Mouse (Mus musculus) c-Kit-positive CD71-negative TER-119-negative erythroid progenitor cells, embryonic 14.5 days (primary cell): ENCODE data around the gene Nkx1-2.

ENCODE experiments used
- DNase-seq: peaks from one replicate; pipeline ENCODE4 v3.0.0-alpha.2; 2013; ENCODE audit warnings: low read depth

Nkx1-2 gene

DNA sequence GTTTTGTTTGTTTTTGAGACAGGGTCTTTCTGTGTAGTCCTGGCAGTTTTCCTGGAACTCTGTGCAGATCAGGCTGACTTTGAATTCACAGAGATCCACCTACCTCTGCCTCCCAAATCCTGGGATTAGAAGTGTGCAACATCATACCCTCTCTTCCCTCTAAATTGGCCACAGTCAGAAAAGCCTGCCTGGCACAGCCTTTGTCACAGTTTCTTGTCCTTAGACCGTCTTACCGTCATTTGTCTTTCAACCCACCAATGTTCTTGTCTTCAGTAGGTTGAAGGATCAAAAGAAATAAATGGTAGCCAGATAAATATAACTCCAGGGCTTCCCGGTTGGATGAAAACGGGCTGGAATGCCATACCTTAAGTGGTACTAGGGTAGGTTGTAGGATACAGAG lies 5.3 kb upstream of the Nkx1-2 start:
- no peak for DNase-seq

DNA sequence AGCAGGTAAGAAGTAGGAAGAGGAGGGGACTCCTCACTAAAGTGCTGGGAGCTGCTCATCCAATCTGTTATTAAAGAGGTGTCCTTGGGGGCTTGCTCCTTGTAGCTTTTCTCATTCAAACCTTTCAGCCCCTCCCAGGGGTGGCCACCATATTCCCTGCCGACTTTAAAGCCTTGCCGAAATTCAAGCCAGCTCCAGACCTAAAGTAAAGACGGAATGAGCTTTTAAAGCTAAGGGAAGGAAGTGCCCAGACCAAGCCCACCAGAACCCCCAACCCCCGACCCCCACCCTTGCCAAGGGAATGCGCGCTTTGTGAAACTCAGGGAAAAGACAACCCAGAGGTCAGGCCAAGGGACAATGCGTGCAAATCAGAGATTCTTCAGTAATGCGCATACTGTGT lies 1.5 kb upstream of the Nkx1-2 start:
- DNase-seq: no peak

DNA sequence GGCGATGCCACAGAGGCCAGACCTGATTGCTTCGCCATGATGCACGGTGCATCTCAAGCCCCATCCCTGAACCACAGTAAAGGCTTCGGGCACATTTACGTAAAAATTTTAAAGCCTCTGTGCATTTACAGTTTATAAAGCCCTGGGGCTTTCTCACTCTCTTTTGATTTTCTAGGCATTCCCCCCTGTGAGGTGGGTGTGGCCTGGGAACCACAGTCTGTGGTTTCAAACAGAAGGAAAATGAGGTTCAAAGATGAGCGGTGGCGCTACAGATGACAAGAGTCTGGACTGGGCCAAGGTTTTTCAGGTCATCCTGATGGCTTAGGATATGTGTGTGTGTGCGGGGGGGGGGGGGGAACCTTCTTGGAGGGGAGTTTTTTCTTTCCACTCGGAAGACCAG lies 589 bp upstream of the Nkx1-2 start:
- DNase-seq: no peak

DNA sequence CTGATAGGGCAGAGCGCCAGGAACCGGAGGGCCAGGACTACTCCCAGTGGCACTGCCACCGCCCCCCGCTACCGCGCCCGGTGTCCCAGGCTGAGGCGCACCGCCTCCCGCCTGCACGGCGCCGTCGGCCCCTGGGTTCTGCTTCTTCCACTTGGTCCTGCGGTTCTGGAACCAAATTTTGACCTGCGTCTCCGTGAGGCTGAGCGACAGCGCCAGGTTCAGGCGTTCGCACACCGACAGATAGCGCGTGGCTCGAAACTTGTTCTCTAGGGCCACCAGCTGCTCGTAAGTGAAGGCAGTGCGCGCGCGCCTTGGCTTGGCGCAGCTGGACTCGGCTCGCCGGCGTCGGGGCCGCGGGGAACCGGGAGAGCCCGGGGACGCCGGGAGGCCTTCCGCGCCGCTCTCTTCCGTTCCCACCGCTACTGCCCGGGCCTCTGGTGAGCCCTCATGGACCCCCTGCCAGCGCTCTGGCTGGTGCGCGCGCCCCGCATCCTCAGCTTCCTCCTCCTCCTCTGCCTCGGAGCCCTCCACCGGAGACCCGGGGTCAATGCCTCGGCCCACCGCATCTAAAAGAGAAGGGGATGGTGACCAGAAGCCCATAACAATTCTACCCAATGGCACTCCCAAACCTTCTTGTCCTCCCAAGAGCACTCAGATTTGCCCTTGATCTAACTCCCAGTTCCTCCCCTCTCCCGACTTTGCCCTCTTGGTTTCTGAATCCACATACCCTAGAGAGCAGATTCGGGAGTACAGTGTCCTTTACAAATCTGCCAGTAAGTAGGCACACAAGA lies 2.0 kb downstream of the Nkx1-2 start:
- DNase-seq: no peak

DNA sequence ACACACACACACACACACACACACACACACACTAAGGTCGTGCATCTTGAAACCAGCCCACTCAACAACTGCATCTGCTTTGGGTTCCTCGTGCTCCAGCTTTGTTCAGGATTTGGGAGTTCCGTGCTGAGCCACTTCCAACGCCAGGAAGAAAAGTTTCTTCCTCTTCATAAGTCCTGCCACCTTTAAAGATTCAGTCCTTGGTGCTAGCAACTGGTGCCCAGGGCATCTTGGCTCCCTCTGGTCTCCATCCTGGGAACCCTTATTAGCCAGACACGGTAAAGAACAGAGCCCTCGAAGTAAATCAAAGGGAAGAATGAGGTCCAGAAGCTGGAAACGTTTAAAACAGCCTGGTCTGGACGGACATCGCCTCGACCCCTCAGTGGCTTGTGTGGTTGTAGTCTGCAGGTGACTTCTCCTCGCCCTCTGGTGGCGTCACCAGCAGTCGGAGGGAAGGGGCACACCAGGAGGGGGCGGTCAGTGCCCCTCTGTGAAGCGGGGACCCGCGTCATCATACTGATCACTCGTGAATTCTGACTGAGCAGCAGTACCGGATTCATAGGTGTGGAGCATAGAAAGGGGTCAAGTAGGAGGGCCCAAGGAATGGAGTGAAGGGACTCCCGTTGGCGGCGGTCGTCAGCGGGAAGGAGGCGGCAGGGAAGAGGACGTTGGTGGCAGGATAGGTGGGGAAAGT lies 2.7 kb downstream of the Nkx1-2 start:
- DNase-seq: no peak

DNA sequence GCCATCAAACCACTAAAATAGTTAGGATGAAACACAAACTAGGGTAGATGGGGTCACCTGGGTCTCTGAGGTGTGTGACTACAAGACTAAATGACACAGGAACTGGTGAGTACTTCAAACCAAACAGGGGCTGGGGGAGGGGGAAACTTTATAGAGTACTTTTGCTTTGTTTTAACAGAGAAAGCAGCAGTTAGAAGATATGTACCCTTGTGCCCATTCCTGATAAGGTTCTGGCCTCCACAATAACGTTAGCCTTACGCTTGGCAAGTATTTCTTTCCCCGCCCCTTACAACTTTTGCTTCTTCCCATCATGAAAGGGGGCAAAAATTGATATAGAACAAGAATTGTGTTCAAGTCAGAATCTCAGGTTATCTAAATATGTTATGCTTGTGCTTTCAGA lies 3.6 kb downstream of the Nkx1-2 start:
- DNase-seq: no peak

DNA sequence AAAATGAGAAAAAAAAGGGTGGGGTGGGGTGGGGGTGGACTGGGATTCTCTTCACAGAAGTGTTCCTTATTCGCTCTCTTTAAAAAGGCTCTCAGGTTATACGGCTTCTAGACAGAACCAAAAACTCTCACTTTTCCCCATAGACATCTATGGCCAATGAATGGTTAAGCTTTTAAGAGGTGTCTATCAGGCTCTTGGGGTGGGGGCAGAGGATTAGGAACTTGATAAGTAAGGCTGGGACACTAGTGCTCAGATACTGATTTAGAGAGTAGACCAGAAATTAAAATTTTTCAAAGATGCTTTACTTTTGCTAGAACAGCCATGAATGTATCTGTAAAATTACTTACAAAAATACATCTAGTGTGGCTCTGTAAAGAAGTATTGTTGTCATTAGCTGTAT lies 5.1 kb downstream of the Nkx1-2 start:
- DNase-seq: no peak

DNA sequence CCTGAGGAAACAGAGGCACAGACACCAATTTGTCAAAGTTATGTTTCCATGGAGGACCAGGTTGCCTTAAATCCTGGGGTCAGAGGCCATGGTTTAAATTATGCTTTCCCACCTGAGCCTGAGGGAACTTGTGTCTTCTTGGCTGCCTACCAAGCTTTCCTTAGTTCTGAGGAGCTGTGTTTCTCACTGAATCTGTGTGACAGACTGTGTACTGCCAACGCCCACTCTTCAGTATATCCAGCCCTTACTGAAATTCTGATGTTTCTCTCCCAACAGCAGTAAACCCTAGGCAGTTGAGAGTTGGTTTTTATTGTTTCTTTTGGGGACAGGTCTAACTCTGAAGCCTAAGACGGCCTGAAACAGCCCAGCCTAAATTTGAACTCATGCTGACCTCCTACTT lies 5.7 kb downstream of the Nkx1-2 start:
- no peak for DNase-seq

DNA sequence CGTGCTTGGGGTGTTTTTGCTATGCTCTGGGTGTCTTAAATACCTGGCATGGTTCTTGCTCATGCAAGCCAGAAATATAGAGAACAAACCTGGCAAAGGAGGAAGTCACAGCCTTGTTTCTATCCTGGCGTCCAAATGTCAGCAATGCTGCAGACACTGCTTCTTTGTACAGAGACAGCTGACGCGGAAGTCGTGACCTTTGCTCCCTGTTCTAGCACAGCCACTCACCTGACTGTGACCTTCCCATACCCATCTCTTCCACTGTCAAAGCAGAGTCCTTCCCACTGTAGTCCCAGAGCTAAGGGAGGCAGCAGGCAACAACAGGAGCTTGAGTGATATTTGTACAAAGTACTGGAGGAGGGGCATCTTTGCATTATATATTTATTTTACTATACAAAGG lies 9.8 kb downstream of the Nkx1-2 start:
- DNase-seq: no peak

DNA sequence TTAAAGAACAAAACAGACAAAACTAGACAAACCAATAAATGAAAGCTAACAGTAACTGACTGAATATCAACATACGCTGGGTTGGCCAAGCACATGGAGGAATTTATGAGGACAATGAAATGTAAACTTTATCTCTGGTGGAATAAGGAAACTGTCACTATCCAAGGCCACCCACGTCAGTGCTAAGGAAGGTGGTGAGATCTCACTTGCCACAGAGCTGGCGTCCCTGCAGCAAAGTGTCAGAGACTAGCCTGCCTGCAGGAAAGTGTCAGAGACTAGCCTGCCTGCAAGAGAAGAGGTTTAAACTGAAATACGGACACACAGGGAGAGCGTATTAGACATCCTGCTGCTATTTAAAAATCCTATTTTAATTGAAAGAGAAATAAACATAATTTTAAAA lies 12.3 kb downstream of the Nkx1-2 start:
- DNase-seq: no peak

DNA sequence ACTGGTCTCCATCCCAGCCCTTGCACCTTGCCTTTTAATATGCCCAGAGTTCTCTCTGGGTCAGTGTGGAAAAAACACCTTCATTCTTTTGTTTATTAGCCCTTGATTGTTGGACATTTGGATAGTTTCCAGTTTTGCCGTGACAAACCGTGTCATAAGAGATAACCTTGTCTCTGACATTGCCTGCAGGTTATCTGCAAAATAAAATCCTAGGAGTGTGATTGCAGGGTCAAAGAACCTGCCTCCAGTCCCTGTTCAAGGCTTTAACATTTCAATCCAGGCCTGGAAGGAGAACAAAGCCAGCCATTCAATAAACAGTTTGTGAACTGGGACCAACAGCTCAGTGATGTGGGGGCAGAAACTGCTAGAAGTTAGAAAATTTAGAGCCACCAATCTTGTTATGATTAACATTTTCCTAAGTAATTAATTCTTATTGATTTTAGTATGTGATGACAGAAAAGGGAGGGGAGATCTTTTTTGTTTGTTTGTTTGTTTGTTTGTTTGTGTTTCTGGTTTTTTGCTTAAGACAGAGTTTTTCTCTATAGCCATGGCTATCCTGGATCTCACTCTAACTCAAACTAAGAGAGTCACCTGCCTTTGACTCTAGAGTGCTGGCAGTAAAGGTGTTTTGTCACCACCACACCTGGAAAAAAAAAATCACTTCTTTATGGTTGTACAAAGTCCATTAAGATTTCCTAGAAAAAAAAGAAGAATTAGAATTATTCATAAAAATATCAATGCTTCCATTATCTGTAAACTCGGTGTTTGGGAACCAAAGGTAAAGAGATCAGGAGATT lies 13.5 kb downstream of the Nkx1-2 start:
- DNase-seq: no peak

DNA sequence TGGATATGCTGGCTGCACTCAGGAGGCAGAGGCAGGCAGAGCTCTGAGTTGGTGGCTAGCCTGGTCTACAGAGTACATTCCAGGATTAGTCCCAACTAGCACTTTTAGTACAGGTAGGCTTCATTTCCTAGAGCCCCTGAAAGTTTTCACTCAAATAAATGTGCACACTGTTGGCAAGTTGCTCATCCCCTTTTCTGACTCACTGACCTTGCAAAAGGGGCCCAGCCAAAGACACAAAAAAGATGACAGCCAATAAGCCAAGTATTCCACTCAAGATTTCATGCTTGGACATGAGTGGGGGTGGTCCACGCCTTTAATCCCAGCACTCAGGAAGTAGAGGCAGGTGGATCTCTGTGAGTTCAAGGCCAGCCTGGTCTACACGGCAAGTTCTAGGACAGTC lies 18.0 kb downstream of the Nkx1-2 start:
- no peak for DNase-seq

DNA sequence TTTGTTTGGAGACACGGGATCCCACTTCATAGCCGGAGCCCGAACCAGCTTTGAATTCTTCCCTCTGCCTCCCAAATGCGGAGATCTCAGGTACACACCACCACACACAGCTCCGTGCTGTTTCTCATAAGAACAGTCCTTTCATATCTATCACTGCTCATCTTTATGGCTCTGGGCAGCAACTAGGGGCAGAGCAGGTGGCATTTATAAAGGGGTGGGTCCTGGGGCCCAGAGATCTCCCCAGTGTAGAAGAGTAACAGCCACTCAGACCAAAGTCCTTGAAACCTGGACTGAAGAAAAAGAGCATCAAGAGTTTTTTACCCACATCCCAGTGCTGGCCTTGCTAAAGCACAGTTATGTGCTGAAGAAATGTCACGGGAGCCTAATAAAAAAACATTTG lies 18.9 kb downstream of the Nkx1-2 start:
- no peak for DNase-seq

DNA sequence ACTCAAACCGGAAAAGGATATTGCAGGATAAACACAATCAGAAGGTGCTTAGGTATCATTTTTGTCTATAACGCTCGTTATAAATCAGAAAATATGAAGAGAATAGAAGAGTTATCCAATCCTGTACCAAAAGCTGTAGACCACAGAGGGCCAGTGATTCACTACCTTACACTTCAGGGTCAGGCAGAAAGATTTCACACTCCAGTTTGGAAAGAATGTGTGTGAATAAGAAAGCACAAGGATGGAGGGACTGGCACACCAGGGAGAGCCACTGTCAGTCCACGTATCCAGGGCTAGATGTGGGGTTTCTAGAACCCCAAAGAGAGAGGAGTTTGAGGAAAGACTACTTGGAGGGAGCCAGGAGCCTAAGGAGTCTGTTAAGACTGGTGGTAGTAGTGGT lies 22.5 kb downstream of the Nkx1-2 start:
- no peak for DNase-seq

DNA sequence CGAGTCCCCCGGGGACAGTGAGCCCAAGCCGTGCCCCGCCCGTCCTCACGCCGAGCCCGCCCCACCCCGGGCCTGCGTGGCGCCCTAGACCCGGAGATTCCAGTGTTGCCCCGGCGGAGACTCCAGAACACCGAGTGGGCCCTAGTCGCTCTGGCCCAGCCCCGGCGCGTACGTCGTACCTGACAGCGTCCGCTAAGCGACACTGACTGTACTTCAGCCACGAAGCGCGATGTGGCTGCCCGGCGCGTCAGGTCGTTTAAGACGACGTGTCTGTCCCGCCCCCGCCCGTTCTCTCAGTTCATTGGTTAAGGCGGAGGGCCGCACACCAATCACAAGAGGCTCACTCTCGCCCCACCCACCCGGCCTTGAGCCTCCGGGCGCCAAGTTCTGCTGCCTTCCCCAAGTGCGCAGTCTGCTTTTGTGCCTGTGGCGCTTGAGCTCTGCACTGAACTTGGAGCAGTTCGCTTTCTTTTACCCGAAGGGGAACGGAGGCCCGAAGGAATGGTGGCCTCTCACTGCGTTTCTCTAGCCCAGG lies 23.3 kb downstream of the Nkx1-2 start, which contains the start of gene Oat:
TSS of gene Oat (minus strand) at position 283 of the 535 bp plus-strand sequence.
- peak; percentile 96 for DNase-seq

DNA sequence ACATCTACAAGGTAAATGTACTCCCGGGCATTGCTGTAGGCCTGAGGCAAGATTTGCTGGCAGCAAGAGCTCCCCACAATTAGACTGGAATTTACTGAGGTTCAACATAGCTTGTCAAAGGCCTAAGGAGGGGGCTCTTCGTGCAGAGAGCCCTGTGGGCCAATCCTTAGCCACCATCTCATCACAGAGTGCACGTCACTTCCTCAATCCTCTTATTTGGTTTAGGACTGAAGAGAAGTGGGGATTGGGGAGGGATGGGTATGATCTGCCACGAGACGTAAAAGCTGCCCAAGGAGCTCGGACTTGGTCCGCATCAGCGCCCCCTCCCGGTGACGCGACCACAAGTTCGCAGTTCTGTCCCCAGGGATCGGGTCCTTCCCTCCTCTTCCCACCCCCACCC lies 23.8 kb downstream of the Nkx1-2 start:
- peak; percentile 69 for DNase-seq

DNA sequence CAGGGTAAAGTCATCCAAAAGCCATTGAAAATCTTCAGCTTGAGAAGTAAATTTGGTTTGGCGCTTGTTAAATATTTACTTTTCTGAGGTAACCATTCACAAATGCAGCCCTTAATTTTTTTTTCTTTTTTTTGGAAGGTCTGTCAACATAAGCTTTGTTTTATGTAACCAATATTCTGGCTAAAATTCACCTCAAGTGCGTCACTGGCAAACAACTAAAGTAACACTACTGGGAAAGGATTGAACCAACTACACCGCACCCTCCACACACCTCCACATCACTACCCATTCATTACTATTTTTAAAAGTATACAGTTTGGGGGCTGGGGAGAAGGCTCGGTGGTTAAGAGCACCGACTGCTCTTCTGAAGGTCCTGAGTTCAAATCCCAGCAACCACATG lies 24.8 kb downstream of the Nkx1-2 start:
- DNase-seq: no peak

DNA sequence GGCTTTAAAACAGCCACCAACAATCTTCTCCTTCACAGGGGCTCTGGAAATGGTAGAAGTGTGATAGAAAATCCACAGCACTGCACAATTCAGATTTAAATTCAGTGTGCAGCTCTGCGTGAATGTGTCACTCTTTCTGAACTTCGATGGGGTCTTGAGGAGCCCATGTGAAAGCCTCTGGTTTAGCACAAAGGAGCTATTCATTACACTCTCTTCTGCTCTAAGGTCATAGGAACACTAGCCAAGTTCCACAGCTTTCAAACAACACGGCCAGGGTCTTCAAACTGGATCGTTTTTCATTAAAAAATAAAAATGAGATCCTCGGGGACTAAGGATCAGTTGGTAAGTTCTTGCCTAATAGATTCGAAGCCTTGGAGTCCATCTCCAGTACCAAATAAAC lies 26.2 kb downstream of the Nkx1-2 start:
- DNase-seq: no peak

DNA sequence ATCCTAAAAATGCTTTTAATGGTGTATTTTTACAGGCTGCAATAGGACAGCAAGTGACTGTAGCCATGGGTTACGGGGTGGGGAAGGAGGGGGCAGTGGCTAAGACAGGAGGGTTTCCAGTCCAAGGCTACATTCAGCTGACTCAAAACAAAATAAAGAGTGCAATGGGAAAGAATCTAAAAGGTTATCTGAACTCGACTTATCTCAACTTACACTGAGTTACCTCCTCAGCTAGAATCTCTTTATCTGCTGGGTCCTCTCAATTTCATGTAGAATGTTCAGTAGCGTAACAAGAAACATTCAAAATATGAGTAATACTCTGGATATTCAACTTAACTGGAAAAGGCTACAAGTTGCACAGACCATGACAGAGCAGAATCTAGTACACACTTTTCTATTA lies 26.7 kb downstream of the Nkx1-2 start:
- no peak for DNase-seq

DNA sequence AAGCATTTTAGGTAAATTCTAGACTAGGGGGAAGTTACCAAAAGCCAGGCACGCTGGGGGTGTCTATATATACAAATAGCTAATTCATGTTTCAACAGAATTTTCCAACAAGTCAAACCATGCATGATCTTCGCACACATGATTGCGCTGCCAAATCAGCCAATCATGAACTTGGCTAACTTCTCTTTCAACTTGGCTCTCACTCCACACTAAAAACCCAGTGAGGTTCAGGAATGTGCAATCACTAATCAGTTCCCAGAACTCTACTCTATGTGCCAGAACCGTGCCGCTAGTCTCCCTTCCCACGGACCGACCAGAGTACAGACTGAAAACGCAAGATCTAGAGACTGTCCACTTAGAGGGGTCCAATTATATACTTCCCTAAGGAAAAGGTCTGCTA lies 28.0 kb downstream of the Nkx1-2 start:
- no peak for DNase-seq

DNA sequence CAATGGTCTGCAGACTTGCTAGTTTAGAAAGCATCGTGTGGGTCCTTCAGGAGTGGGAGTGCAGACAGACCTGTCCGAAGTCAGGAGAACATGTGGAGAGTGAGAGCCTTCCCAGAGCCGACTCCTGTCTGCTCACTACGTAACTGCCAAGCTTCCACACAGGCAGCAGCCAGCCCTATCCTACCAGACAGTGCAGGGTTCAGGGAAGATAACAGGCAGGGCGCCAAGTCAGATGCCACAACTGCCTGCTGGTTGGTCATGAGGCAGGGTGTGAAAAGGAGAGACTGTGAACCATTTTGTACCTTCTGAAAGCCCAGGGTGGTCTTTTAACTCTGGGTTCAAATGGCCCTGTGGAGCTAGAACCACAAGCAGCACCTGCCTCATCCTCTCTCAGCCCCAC lies 29.4 kb downstream of the Nkx1-2 start:
- DNase-seq: no peak

DNA sequence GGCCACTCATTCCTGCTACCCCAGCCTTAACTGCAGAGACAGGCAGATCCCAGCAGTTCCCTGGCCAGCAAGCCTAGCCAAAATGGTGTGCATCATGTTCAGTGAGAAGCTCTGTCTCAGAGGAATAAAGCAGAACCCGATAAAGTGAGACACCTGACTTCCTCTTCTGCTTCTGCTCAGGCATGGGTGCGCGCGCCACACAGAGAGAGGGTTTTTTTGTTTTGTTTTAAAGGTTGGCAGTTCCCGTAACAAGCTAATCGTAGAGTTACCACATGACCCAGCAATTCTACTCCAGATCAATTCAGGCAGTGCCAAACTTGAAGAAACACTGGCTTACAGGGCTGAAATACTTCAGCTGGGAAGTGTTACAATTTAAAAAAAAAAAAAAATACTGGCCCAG lies 30.6 kb downstream of the Nkx1-2 start:
- DNase-seq: no peak

DNA sequence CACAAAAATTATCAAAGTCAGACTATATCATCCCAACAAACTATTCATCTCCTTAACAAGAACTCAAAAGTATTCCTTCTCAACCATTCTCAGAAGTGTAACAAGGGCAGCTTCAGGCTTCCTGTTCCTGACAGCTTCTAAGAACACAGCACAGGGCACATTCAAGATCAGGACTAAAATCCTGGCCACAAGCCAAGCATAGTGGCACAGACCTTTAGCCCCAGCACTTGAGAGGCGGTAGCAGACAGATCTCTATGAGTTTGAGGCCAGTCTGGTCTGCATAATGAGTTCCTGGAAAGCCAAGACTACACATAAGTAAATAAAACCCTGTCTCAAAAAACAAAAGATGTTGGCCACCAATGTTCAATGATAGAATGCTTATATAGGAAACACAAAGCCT lies 33.6 kb downstream of the Nkx1-2 start:
- no peak for DNase-seq
